Mouse (Mus musculus) erythroblast, embryonic 14.5 days (primary cell): ENCODE measurements around the gene Cbln1.

Source experiments
- GATA1 ChIP-seq: IDR thresholded peaks from 2 replicates; pipeline ENCODE4 v1.6.1; 2012; ENCODE audit warnings: low read length, inconsistent platforms, mixed read lengths
- TAL1 ChIP-seq: IDR thresholded peaks from 3 replicates; pipeline ENCODE4 v1.6.1; 2012; ENCODE audit warnings: low read length, inconsistent platforms, mixed read lengths

- no peak for TF ChIP-seq GATA1
- no peak for TF ChIP-seq TAL1
These were observed 9.0 kb upstream of the Cbln1 start for GRCm38 (mm10) chr8:87481396-87481795.
